Mouse (Mus musculus): ENCODE data around the gene Nckap5l.
A peak's percentile ranks its signal among the peaks of the same experiment; 100 is the strongest.

DNA sequence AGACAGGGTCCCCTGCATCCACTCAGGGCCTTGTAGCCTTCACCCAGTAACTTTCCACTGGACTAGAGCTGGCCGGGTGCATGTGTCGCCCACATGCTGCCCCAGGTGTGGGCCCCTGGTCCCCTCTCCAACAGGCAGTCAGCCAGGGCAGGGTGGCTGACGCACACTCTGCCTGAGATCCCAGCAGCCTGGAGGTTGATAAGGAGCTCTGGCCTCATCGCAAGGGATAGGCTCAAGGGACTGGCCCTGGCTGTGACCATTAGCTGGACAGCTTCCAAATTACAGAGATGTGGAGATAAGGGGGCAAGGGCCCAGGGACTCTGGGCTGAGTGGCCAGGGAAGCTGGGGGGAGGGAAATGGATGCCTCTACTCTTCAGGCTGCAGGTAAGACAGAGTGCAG lies 41.2 kb upstream of the Nckap5l start:
- peak; percentile 81 for TF ChIP-seq EP300 (IDR thresholded peaks at IDR 0.05)
- no peak for TF ChIP-seq CTCF (IDR thresholded peaks at IDR 0.05)
